Mouse (Mus musculus): ENCODE data around the gene Pacsin3. TPM values are rescaled to one million over a fixed set of nuclear protein-coding genes. Genes with fewer than 3 reads are reported as not detected.

Pacsin3 gene
- total RNA-seq, 2 experiments from 2014 or later: 46.8 TPM

DNA sequence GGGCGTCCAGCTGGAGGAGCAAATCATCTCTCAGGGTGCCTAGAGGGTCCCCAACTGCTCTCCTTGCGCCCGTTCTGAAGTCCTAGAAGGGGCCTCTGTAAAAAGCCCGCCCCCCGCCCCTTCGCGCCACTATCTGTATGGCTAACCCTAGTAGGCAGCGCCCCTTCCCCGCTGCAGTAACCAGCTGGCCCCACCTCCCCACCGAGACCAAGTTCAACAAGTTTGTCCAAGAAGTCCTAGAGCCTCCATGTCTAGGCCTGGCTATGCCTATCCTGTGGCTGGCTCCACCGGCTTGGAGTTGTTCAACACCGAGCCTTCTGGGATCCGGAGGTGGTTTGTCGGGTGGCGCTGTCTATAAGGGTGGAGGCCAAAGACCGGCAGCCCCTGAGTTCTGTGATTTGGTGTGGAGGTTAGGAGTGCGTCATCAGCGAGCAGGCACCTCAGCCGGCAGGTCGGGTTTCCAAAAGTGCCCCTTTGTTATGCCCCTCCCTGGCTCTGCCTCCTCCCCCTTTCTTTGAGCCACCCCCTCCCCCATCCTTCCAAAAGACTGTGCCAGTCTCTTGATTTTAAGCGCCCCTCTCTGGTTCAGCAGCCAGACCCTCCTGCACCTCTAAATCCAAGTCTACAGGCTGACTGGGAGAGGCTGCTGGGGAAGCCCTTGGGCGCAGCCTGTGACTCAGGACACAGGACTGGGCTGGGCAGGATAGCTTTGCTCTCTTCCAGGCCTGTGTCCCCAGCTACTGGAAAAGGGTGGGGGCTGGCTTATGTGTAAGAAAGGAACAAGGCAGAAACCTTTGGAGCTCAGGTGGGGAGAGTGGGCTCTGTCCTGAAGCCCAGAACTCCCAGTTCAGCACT, 1.6 kb downstream of the Pacsin3 start:
- peak in 1 of 2 experiments; percentile 44 for DNase-seq (ENCODE audit: low spot score in 2 of 2)

DNA sequence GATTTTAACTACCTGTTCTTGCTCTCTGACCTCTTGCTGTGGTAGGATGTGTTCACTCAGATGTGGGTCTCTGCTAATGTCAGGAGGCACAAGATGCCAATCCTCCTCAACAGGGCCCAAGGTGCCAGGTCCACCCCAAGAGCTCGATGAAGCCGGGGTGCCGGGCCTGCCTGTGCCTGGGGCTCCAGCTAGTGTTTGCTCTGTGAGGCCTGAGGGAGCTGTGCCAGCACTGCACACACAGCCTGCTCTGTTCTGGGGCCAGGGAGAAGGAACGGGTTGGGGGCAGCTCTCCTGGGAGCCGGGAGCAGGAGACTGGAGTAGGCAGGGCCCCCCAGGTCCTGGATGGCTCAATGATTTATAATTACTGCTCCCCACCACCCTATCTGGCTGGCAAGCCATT, 2.3 kb downstream of the Pacsin3 start:
- intact Hi-C loops (cut with DNase I): no loop called here

More for the DNA sequence above, 1.6 kb downstream of the Pacsin3 start:
- intact Hi-C loops (cut with DNase I): no loop called here

DNA sequence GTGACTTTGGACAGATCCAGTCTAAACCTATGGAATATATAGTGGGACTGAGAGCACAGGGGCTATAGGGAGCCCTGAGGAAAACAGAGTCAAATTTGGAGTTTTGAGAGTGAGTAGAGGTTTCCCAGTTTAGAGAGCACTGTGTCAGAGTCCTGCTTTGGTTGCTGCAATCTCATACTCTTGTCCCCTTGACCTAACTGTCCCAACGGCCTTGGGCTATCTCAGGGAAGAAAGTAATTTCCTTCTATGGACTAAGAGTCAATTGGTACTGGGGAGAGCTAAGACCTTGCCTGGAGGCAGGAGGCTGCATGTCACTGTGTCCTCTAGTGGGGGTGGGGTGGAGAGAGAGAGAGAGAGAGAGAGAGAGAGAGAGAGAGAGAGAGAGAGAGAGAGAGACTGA, 3.1 kb downstream of the Pacsin3 start:
- intact Hi-C loops (cut with DNase I): no loop called here
- DNase-seq (ENCODE audit: low spot score in 2 of 2): no peak

More for the DNA sequence above, 2.3 kb downstream of the Pacsin3 start:
- DNase-seq (ENCODE audit: low spot score in 2 of 2): peak; percentile 52 to 58

DNA sequence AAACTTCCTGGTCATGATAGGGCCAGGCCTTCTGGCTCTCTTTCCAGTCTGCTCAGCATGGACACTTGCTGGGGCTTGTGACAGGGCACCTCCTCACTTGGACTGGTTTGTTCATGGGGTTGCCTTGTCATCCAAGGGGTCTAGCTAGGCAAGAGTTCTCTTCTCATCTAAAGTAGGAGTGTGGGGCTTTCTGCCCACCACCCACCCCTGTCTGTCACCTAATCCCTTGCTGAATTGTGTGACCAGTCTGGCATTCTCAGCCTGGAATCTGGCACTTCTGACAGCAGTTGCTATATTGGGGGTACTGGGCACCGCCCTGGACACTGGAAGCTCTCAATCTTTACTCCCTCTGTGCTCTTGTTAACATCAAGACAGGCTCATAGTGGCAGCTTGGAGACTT, 3.7 kb downstream of the Pacsin3 start:
- DNase-seq (ENCODE audit: low spot score in 2 of 2): no peak
- intact Hi-C loops (cut with DNase I): no loop called here

DNA sequence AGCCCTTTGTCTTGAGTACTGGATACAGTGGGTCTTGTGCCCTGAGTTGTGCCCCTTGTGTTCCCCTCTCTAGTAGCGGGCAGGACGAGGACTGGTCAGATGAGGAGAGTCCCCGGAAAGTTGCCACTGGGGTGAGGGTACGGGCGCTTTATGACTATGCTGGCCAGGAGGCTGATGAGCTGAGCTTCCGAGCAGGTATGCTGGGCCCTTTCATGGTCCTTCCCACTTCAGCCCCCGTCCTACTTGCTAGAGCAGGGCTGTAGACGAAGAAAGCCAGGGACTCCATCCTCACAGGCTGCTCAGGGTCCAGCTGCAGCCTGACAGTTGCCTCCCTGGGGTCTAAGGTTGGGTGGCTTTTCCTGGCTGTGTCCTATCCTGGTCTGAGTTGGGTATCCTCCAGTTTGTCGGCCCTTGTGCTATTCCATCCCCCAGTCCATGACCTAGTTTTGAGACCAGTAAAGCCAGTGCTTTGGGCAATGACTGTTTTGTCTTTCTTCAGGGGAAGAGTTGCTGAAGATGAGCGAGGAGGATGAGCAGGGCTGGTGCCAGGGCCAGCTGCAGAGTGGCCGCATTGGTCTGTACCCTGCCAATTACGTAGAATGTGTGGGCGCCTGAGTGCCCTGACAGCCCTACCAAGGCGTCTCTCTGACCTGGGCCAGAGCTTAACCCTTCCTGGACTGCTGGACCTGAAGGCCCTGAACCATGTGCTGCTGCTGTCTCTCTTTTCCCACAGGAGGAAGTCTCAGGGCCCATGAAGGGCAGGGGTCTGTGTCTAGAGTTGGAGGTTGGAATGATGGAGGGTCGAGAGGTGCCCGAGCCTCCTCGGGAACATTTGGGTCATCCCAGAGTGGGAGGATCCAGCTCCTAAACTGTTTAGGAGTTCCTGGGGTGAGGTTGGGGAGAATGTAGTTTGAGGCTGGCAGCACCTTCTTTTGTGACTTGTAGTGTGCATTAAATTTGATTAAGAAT, 8.2 kb downstream of the Pacsin3 start:
- no peak for DNase-seq (ENCODE audit: low spot score in 2 of 2)
- intact Hi-C loops (cut with DNase I): loop anchor here (2.0 kb wide), 1 partner anchor 61 kb away; the partner anchor contains the start of genes Acp2 and Nr1h3

DNA sequence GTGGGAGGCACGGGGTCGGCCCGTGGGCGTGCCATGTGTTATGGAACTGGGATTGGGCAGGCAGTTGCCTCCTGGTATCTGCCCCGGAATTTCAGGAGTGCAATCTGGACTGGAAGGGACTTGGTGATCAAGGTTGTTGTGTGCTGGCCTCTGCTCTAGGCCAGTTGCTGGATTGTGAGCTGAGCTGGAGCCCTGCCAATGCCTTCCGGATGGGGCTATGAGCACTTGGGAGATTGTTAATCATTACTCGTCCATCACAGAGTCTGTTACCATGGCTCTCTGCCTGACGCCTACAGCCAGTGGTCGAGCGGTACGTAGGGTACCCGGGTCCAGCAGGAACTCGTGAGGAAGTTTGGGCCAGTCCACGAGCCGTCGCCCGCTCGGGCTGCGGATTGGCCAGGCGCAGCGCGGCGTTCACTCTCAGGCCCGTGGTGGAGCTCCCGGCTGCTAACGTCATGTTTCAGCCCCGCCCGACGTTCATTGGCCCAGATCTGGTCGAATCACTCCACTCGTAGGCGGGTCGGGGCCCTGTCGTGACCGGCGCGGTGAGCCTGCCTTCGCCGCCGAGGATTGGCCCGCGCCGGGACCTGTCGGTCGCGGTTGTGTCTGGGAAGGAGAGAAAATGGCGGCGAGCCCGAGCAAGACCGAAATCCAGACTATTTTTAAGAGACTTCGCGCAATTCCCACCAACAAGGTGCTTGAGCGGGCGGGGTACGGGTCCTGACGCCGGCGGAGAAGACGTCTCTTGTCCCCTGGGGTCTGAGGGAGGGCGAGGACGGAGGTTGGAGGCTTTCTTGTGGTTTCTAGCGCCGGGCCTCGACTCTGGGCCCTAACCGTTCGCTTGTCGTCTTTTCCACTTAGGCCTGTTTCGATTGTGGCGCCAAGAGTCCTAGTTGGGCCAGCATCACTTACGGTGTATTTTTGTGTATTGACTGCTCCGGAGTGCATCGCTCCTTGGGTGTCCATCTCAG, 9.2 kb downstream of the Pacsin3 start, which contains the start of gene Arfgap2:
Gene Arfgap2, plus strand, starts transcription at position 264 of the 971 bp plus-strand sequence.
- intact Hi-C loops (cut with DNase I): loop anchor here (2.0 kb wide), 1 partner anchor 62 kb away; the partner anchor contains the start of genes Acp2 and Nr1h3
- peak; percentile 99 for DNase-seq (ENCODE audit: low spot score in 2 of 2)

DNA sequence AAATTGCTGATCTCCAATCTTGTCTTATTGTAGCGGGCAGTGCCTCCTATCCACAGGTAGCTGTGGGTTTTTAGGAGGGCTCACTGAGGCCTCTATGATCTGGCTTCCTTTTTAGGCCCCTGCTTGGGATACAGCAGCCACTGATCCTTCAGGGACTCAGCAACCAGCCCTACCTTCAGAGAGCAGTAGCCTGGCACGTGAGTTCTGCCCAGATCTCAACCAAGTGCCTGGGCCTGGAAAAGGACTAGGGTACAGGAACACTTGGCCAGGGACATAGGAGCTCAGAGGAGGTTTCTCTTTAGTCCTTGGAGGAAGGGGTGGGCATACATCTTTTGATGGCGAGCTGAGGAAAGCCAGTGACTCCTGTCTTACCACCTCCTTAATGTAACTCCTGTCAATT, 12.3 kb downstream of the Pacsin3 start:
- intact Hi-C loops (cut with DNase I): no loop called here
- DNase-seq (ENCODE audit: low spot score in 2 of 2): no peak

DNA sequence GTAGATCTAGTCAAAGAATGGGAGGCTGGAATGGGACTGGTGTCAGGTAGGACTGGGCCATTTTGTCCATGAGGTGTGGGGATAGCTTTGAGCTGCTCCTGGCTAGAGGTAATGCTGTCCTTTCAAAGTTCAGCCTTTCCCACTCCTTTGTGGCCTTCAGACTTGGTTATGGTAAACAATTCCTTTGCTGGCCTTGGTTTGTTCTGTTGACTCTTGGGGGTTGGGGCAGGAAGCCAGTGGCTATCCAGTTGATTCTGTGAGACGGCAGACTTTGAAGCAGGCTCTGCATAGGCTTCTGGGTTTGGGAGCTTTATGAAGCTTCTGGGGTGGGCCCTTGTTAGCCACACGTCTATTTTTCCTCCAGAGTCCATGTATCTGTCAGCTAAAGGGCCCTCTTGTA, 13.0 kb downstream of the Pacsin3 start:
- no peak for DNase-seq (ENCODE audit: low spot score in 2 of 2)
- intact Hi-C loops (cut with DNase I): no loop called here

DNA sequence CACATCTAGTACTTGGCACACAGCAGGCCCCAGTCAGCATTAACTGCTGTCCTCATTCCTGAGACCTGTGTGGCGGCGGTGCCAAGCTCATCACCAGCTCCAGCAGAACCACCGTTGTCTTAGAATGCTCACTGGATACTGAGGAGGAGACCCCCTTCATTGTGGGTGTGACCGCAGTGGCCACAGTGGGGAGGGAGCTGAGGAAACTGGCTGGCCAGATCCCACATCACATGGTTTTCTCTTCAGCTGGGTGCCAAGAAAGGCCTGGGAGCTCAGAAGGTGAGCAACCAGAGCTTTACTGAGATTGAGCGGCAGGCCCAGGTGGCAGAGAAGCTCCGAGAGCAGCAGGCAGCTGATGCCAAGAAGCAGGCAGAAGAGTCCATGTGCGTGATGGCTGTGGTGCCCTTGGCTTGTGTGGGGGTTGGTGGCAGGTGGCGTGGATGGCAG, 14.0 kb downstream of the Pacsin3 start:
- intact Hi-C loops (cut with DNase I): no loop called here
- no peak for DNase-seq (ENCODE audit: low spot score in 2 of 2)

DNA sequence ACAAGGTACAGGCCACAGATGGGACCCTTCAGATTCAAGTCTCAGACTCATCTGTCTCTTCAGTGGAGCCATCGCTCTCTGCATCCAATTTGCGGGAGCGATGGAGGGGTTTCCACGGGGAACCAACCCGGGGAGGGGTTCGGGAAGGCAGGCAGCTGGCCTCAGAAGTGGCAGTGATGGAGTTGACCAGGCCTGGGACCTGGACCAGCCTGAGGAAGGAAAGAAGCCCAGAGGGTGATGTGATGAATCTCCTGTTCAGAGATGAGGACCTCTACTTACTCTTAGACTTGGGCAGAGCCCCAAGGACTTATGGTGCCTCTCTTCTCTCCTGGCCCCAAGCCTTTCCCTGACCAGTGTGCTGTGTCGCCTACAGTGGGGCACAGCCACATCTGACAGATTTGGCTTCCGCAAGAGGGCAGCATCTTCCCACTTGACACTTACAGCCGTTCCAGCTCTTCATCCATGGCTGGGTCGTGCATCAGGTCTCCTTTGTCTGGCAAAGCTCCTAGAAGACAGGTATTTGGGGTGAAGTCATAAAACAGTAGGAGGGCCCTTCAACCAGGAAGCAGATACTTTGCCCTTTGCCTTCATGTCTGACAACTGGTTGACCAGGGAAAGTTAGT, 23.1 kb downstream of the Pacsin3 start:
- peak; percentile 49 to 64 for DNase-seq (ENCODE audit: low spot score in 2 of 2)
- intact Hi-C loops (cut with DNase I): no loop called here

DNA sequence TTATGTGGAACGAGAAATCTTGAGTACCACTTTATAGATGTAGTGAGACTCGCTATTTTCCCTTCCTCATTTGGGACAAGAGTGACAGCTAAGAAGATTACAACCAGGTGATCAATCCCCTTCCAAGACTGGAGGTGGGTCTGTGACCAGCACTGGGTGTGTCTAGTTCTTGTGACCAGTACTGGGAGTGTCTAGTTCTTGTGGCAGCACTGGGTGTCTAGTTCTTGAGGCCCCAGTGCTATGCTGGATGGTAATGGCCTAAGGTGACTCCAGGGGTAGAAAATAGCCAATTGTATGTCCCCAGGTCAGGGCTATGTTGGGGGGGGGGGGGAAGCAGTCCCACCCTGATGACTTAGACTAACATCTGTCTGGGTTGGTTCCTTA, 23.6 kb downstream of the Pacsin3 start:
- intact Hi-C loops (cut with DNase I): no loop called here
- DNase-seq (ENCODE audit: low spot score in 2 of 2): no peak

DNA sequence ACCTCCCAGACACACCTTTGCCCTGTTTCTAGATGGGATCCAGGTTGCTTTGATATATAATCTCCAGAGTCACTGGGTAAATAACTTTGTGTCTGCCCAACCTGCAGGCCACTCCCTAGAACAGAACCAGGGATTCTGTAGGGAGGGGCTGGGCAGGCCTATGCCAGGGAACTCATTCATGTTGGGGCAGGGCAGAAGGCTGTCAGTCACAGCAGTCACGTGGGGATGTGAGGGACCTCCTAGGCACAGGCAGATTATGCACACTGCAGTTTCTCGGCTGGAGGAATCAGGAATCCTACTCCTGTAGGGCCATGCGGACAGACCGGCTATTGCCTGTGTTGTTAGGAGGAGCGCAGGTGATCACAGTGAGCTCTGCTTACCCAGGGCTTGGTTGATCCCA, 25.6 kb downstream of the Pacsin3 start:
- intact Hi-C loops (cut with DNase I): no loop called here
- no peak for DNase-seq (ENCODE audit: low spot score in 2 of 2)

DNA sequence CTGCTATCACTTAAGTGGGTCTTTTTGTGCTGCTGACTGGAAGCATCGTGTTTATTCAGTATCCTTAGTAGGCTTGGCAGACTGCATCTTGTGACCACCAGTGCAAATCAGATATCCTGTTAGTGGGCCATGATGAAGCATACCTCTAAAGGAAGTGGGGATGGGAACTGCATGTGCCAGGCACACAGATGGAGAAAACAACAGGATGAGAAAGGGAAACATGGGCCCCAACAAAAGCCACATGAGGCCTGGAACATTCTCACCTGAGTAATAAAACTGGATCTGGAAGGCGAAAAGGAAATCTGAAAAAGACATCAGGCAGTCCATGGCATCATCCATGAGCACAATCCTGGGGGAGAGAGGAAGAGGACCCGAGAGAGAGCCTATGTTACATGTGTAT, 28.2 kb downstream of the Pacsin3 start:
- intact Hi-C loops (cut with DNase I): no loop called here

DNA sequence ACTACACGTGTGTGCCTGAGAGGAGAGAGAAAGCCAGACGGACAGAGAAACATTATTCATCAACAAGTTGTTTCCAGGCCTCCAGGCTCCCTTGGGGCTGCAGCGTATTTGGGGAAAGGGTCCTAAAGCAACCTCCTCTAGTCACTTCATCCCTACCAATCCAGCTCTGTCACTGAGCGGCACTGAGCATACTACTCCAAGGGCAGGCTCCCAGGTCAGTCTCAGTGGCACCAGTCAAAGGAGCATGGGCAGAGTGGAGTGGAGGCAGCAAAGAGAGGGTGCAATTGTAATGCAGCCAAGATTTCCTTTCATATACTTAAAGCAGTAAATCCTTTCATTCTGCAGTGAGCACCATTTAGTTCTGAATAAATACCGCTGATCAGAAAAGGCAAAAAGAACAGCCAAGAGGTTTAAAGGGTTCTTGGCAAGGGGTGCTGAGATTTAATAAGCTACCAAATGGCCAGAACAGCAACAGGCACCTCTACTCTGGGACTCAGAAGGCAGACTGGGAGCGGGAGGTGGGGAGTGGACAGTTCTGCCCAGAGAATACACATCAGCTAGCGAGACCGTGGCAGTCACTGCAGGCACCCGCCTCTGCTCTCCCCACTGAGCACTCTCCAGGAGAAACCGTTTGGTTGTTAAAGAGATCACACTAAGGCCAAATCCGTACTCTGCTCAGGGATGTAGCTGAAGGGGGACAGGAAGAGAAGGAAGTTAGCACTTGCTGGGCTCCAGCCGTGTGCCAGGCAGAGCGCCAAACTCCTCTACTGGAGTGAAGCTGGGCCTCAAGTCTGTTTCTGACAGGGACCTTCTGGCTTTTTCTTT, 28.8 kb downstream of the Pacsin3 start:
- intact Hi-C loops (cut with DNase I): loop anchor here (5.0 kb wide), 1 partner anchor 173 kb away; the partner anchor contains the start of gene Lrp4
- peak in 1 of 2 experiments; percentile 71 for DNase-seq (ENCODE audit: low spot score in 2 of 2)

More for the DNA sequence above, 28.2 kb downstream of the Pacsin3 start:
- no peak for DNase-seq (ENCODE audit: low spot score in 2 of 2)

DNA sequence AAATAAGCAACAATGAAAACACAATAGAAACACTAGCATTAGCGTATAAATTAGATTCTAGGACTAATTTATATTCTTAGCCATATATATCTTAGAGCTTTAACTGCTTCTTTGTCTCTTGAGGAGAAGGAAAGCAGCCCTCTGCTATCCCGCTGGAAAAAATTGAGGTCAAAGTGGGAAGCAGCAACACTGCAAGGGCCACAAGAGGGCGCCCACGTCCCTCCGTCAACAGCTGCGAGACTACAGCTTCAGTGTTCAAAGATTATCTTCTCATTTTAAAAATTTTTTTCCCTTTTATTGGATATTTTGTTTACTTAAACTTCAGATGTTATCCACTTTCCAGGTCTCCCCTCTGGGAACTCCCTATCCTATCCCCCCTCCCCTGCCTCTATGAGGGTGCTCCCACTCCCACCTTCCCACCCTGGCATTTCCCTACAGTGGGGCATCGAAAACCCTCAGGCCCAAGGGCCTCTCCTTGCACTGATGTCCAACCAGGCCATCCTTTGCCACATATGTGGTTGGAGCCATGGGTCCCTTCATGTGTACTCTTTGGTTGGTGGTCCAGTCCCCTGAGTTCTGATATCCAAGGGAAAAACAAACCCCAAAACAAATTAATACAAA, 30.2 kb downstream of the Pacsin3 start:
- intact Hi-C loops (cut with DNase I): loop anchor here (2.0 to 5.0 kb wide), 2 partner anchors 171 to 195 kb away; partner anchors contain the start of gene Lrp4

DNA sequence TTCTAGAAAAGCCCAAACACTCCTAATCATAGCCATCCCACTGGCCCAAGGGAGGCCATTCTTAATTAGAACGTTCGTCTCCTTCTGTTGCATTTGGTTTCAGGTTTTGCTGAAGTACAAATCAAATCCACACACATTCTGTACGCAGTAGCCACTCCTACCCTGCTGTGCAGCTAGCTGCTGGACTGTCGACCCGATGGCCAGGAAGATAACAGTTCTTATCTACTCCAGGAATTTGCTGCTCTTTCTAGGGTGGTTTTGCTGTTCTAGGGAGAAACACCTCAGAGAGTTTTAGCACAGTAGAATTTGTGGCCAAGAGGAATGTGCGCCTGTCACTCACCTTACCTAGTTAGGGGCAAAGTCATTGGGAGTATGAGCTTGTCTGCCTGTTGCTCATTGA, 31.8 kb downstream of the Pacsin3 start:
- intact Hi-C loops (cut with DNase I): loop anchor here (2.0 to 5.0 kb wide), 2 partner anchors 170 to 193 kb away; partner anchors contain the start of gene Lrp4

More for the DNA sequence above, 30.2 kb downstream of the Pacsin3 start:
- peak; percentile 81 to 86 for DNase-seq (ENCODE audit: low spot score in 2 of 2)

More for the DNA sequence above, 31.8 kb downstream of the Pacsin3 start:
- DNase-seq (ENCODE audit: low spot score in 2 of 2): no peak

All from left cerebral cortex, postnatal 14 days (tissue).